Mouse (Mus musculus): ENCODE data around the gene Rnaseh2a.

Rnaseh2a gene

GRCm38 (mm10) chr8:84907037-84907436, 62.5 kb downstream of the Rnaseh2a start:
- no peak for DNase-seq (ENCODE audit: low read depth, low spot score)

Measured in retina, postnatal 7 days (tissue).